Mouse (Mus musculus) retina, postnatal 7 days (tissue): Measurements from ENCODE around the gene Fcgbp.
A peak's percentile ranks its signal among the peaks of the same experiment; 100 is the strongest.
"Not testable (repeated sequence)": the region's sequence is repeated elsewhere in the genome, so short reads cannot be mapped to it uniquely, and the experiment has no call there.

Source experiments
- DNase-seq: peaks from one replicate; pipeline ENCODE4 v3.0.0-alpha.2; 2012; ENCODE audit warnings: low read depth, low spot score

Fcgbp gene

DNA sequence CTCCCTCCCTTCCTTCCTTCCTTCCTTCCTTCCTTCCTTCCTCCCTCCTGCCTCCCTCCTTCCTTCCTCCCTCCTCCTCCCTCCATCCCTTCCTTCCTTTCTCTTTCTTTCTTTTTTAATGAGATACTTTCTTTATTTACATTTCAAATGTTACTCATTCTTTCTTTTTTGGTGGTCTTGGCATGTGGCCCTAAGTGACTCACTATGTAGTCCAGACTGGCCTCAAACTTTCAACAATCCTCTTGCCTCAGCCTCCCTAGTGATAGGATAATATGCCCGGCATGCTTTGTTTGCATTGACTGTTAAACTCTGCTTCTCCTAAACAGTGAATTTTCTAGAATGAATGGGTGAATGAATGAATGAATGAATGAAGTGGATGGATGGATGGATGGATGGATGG lies 78.8 kb downstream of the Fcgbp start:
- DNase-seq, result no peak

GRCm38 (mm10) chr7:28151584-28152221 lies 80.7 kb downstream of the Fcgbp start:
- DNase-seq, result no peak

DNA sequence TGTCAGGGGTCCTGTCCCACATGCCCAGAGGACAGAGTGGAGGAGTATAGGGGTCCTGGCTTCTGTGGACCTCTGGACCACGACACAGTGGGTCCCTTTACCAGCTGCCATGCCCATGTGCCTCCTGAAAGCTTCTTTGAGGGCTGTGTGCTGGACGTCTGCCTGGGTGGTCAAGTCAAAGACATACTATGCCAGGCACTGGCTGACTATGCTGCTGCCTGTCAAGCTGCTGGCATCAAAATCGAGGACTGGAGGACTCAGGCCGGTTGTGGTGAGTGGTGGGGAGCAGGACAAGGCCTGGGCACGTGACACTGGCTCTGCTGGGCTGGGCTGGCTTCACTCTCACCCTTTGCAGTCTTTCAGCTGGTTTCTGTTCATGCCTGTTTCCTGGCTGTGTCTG lies 82.6 kb downstream of the Fcgbp start:
- not testable (repeated sequence) for DNase-seq

GRCm38 (mm10) chr7:28159292-28159691 lies 88.3 kb downstream of the Fcgbp start:
- DNase-seq, result no peak

DNA sequence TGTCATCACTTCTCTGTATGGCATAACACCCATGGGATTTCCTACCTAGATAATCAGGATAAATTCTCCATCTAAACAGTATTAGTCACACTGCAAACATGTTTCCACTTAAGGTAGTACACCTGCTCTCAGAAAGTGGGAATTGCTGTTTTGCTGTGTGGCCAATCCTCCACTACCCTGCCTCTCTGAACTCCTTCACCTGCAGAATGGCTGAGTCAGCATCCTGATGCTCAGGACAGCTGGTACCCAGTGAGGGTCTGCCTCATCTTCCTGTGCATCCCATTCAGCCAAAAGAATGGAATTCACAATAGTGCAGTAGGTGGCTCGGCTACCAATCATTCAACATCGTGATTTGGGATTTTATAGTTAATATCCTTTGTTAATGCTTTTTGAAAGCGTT lies 88.9 kb downstream of the Fcgbp start:
- no peak for DNase-seq

- DNase-seq, result no peak
Observed at GRCm38 (mm10) chr7:28161163-28161749, 90.2 kb downstream of the Fcgbp start.

GRCm38 (mm10) chr7:28165406-28165805 lies 94.4 kb downstream of the Fcgbp start:
- DNase-seq, result no peak

GRCm38 (mm10) chr7:28168320-28169115 lies 97.5 kb downstream of the Fcgbp start:
- DNase-seq, result no peak

DNA sequence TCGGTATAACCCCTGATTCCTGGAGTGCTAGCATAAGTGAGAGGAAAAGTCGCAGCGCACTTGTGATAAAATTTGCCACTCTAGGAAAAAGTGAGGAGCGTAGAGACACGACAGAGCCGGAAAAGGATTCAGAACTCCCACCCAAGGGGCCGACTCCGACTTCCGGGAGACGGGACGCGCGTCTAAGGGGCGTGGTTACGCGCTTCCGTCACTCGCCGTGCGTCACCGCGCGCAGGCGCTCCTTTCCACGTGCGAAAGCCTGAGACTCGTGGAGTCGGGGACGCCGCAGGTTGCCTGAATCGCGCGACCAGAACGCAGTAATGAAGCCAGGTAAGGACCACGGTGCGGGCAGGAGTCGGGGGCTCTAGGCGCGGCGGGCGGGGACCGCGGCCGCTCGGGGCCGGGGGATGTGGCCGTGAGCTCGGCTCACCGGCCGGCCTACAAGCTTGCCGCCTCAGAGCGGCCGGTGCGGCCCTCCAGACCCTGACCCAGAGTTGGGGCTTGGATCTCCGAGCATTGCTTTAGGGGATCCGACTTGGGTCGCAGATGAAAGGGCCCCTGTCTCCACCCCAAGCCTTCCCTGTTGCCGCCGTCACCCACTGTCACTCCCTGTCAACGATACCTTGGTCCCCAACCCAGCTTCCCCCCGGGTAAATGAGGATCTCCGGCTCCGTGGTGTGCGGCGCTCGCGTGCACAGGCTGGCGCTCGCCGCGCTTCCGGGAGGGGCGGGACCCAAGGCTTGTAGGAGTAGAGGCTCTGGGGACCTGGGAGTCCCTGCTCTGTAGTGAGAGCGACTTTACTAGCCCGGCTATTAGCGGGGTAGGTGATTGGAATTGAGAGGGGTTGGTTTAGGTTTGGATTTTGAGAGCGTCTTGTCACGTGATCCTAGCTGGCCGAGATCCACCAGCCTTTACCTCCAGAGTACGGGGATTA lies 98.7 kb downstream of the Fcgbp start, which contains the start of gene Fbl:
Gene Fbl, plus strand, starts transcription at position 222 of the 934 bp plus-strand sequence.
- peak; percentile 89 for DNase-seq
